Mouse (Mus musculus) liver, embryonic 11.5 days (tissue): ENCODE measurements around the gene Fosb. TPM values are rescaled to one million over a fixed set of nuclear protein-coding genes. Genes with fewer than 3 reads are reported as not detected.

Experiments used
- ATAC-seq: fragments of 200-750 bp; cut with Nextera tagmentation; replicated peaks from 2 replicates; pipeline ENCODE4 v1.8.0; 2017; ENCODE audit warnings: moderate number of reproducible peaks, mild to moderate bottlenecking, moderate TSS enrichment, moderate library complexity; ENCODE audit not compliant: low FRiP score
- DNase-seq: peaks from one replicate; pipeline ENCODE4 v3.0.0-alpha.2; 2017; ENCODE audit warnings: low spot score
- H3K27ac ChIP-seq: fragments of 300-500 bp; sonication (generic); 2 replicates; pipeline ENCODE4 v1.5.1; 2014; ENCODE audit warnings: mild to moderate bottlenecking, low read depth, low read length, control low read depth
- H3K27me3 ChIP-seq: fragments of 300-500 bp; sonication (generic); replicated peaks from 2 replicates; pipeline ENCODE4 v1.6.1; 2014; ENCODE audit warnings: low read length, mixed read lengths; ENCODE audit not compliant: control insufficient read depth, insufficient read depth
- H3K36me3 ChIP-seq: fragments of 300-500 bp; sonication (generic); 2 replicates; pipeline ENCODE4 v1.6.1; 2014; ENCODE audit warnings: mild to moderate bottlenecking, low read length, moderate library complexity, mixed read lengths; ENCODE audit not compliant: control insufficient read depth, insufficient read depth
- H3K4me1 ChIP-seq: fragments of 300-500 bp; sonication (generic); replicated peaks from 2 replicates; pipeline ENCODE4 v1.6.1; 2014; ENCODE audit warnings: low read length, mixed read lengths; ENCODE audit not compliant: control insufficient read depth, insufficient read depth
- H3K4me2 ChIP-seq: fragments of 300-500 bp; sonication (generic); 2 replicates; pipeline ENCODE4 v1.6.1; 2014; ENCODE audit warnings: mild to moderate bottlenecking, control low read depth, moderate library complexity
- H3K4me3 ChIP-seq: fragments of 300-500 bp; sonication (generic); 2 replicates; pipeline ENCODE4 v1.5.1; 2014; ENCODE audit warnings: low read depth, low read length, control low read depth
- H3K9ac ChIP-seq: fragments of 300-500 bp; sonication (generic); 2 replicates; pipeline ENCODE4 v1.6.1; 2014; ENCODE audit warnings: low read depth, low read length, control low read depth
- H3K9me3 ChIP-seq: fragments of 300-500 bp; sonication (generic); 2 replicates; pipeline ENCODE4 v1.6.1; 2016; ENCODE audit warnings: low read length, inconsistent platforms, mixed read lengths; ENCODE audit not compliant: control insufficient read depth
- WGBS: fragments of 180-500 bp; shearing (Covaris S2); extraction: QIAGEN DNeasy Blood & Tissue Kit; methylation state at CpG from one replicate; pipeline ENCODE4 v1.1.7; 2014; 5-methylcytosine and 5-hydroxymethylcytosine counted together
- polyA plus RNA-seq: library from polyadenylated mRNA; unstranded; fragments of >200 nt; fragmentation: Nextera tagmentation; extraction: Ambion mirVana; gene quantifications from 2 replicates; pipeline ENCODE4 v1.2.1, GENCODE M21; 2014

The Fosb gene
- polyA plus RNA-seq, 1 experiment from 2014 or later = 0.07 TPM

DNA sequence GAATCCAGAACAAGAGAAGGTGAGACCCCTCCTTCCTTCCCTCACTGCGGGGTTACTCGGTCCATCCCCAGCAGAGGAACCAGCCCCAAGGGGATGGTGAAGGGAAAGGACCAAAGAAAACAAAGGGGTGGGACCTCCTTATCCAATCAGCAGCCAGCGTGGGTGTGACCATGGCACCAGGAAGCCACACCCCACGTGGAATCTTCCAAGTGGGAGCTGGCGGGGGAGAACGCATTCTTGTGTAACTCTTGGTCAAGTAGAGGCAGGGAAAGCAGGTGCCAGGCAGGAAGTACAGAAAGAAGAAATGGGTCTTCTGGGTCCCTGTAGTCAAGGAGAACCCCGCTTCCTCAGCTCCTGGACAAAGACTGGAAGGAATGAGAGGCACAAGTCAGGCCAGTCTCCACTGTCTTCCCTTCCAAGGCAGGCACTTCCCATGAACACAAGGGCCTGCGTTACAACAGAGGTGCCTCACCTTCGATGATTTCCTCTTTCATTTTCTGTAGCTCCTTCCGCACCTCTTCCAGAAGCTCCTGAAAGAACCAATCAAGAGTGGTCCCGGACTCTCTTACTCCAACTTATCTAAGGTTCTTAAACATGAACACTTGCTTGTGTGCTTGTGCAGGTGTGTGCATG, 52.3 kb downstream of the Fosb start:
- peak; percentile 67 for DNase-seq
- H3K4me2 ChIP-seq = peak overlapping the region; percentile 43
- H3K9ac ChIP-seq = no peak overlapping the region
- peaks cover 37% of the 10 kb centered on the region for H3K36me3 ChIP-seq
- H3K27me3 ChIP-seq = no peaks in the 10 kb centered on the region
- no peaks in the 10 kb centered on the region for H3K9me3 ChIP-seq
- peak; percentile 91 for ATAC-seq
- H3K4me1 ChIP-seq = peaks cover 11% of the 10 kb centered on the region
- H3K27ac ChIP-seq = peak overlapping the region; percentile 46; the same call in 1 of the 2 replicates
- WGBS = 34% methylated on average over 11 of the region's 11 CpGs
- no peak overlapping the region for H3K4me3 ChIP-seq

DNA sequence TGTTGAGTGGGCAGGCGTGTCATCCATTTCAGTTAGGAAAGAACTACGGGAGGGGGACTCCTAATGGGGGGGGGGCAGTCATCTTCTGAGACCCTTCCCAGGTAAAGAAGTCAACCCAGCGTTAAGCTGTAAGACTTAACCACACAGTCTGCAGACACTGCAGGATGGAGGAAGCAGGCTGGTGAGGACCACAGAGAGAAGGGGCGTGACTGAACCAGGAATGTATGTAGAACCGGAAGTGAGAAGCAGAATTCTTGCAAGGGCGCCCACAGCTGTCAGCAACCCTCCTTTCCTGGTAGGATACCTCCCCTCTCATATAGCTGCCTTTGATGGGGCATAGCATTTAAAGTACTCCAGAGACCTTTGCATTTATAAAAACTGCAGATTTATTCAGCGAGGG, 53.3 kb downstream of the Fosb start:
- Histone ChIP-seq H3K9ac (no peak overlapping the region), H3K9me3 (no peaks in the 10 kb centered on the region), H3K27me3 (no peaks in the 10 kb centered on the region), H3K27ac (no peak overlapping the region), H3K4me3 (no peak overlapping the region), H3K36me3 (peaks cover 29% of the 10 kb centered on the region), H3K4me1 (peaks cover 11% of the 10 kb centered on the region), H3K4me2 (no peak overlapping the region)
- ATAC-seq (no peak), DNase-seq (no peak)
- 75% methylated on average over 7 of the region's 7 CpGs for WGBS

DNA sequence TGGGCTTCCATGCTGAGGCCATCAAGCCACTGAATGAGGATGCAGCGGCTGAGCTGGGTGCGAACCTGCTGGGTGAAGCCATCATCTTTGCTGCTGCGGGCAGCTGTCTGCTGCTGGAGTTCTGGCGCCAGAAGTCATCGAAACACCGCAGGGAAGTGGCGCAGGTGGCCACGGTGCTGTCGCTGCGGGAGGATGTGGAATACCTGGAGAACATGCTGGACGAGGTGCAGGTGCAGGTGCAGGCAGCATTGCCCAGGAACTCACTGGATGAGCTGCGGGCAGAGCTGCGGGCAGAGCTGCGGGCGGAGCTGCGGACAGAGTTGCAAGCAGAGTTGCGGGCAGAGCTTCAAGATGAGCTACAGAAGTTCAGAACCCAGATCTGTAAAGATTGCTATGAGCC, 54.5 kb downstream of the Fosb start:
- no peak overlapping the region for H3K4me2 ChIP-seq
- H3K4me3 ChIP-seq = no peak overlapping the region
- no peak for ATAC-seq
- WGBS = 86% methylated on average over 17 of the region's 17 CpGs
- H3K27me3 ChIP-seq = no peaks in the 10 kb centered on the region
- H3K36me3 ChIP-seq = peaks cover 25% of the 10 kb centered on the region
- H3K4me1 ChIP-seq = peaks cover 11% of the 10 kb centered on the region
- H3K27ac ChIP-seq = no peak overlapping the region
- H3K9me3 ChIP-seq = no peaks in the 10 kb centered on the region
- H3K9ac ChIP-seq = no peak overlapping the region
- no peak for DNase-seq

DNA sequence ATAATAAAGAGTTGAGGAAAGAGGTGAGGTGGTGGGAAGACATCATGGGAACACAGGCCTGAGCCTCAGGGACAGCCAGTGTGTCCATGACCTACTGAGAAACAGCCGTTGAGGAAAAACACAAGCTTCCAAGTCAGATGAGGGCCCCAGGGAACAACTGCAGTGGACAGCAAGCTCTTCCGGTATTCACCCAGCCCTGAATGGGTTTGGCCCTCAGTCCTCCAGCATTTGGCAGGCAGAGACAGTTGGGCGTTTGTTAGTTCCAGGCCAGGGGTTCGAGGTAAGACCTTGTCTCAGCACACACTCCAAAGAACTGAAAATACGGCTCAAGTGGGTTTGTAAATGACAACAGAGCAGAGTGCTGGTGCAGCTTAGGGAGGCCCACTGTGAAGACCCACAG, 56.4 kb downstream of the Fosb start:
- DNase-seq (no peak), ATAC-seq (no peak)
- H3K27me3 ChIP-seq = no peaks in the 10 kb centered on the region
- peaks cover 11% of the 10 kb centered on the region for H3K4me1 ChIP-seq
- H3K9me3 ChIP-seq = no peaks in the 10 kb centered on the region
- no peak overlapping the region for H3K4me3 ChIP-seq
- no peak overlapping the region; the same call in 1 of the 2 replicates for H3K27ac ChIP-seq
- H3K9ac ChIP-seq = no peak overlapping the region
- no peak overlapping the region for H3K4me2 ChIP-seq
- 67% methylated on average over 5 of the region's 5 CpGs for WGBS
- H3K36me3 ChIP-seq = peaks cover 15% of the 10 kb centered on the region; the same call in 1 of the 2 replicates

Other genes starting within 250 kb of the Fosb start
- gene Dmwd, start 233.8 kb downstream of the Fosb start, polyA plus RNA-seq = 10.2 and 12.8 TPM in 2 replicates
- 12.4 and 13.9 TPM in 2 replicates for gene Dmpk, start 226.2 kb downstream of the Fosb start, polyA plus RNA-seq
- gene Six5, start 215.5 kb downstream of the Fosb start, polyA plus RNA-seq = 3.7 and 4.3 TPM in 2 replicates
- 1.2 and 1.9 TPM in 2 replicates for gene Gm4969, start 191.7 kb downstream of the Fosb start, polyA plus RNA-seq
- gene Fbxo46, start 190.2 kb downstream of the Fosb start, polyA plus RNA-seq = 9.9 TPM in 2 replicates
- gene Qpctl, start 160.8 kb downstream of the Fosb start, polyA plus RNA-seq = 7.5 and 9.5 TPM in 2 replicates
- 140 and 158 TPM in 2 replicates for gene Snrpd2, start 160.3 kb downstream of the Fosb start, polyA plus RNA-seq
- gene Gipr, start 143.9 kb downstream of the Fosb start, polyA plus RNA-seq = 0.69 and 0.73 TPM in 2 replicates
- 2.7 and 3.8 TPM in 2 replicates for gene Eml2, start 133.6 kb downstream of the Fosb start, polyA plus RNA-seq
- gene Gpr4, start 97.5 kb downstream of the Fosb start, polyA plus RNA-seq = 1.4 and 1.9 TPM in 2 replicates
- gene Opa3, start 81.7 kb downstream of the Fosb start, polyA plus RNA-seq = 31.6 and 33.9 TPM in 2 replicates
- gene Vasp, start 38.2 kb downstream of the Fosb start, polyA plus RNA-seq = 85.9 and 87.5 TPM in 2 replicates
- not detected in 2 replicates for gene Ppm1n, start 30.0 kb downstream of the Fosb start, polyA plus RNA-seq
- 8.2 and 11.1 TPM in 2 replicates for gene Rtn2, start 27.4 kb downstream of the Fosb start, polyA plus RNA-seq
- gene Ercc1, start 34.7 kb upstream of the Fosb start, polyA plus RNA-seq = 46.4 and 46.8 TPM in 2 replicates
- gene Cd3eap, start 49.4 kb upstream of the Fosb start, polyA plus RNA-seq = 28.7 and 30.2 TPM in 2 replicates
- gene Ppp1r13l, start 49.7 kb upstream of the Fosb start, polyA plus RNA-seq = 3.9 and 4.2 TPM in 2 replicates
- 14.0 and 15.6 TPM in 2 replicates for gene Ercc2, start 72.0 kb upstream of the Fosb start, polyA plus RNA-seq
- 0.71 and 0.99 TPM in 2 replicates for gene Klc3, start 94.1 kb upstream of the Fosb start, polyA plus RNA-seq
- gene Ckm, start 94.7 kb upstream of the Fosb start, polyA plus RNA-seq = 0.34 and 0.40 TPM in 2 replicates
- gene Mark4, start 148.8 kb upstream of the Fosb start, polyA plus RNA-seq = 6.7 and 7.7 TPM in 2 replicates
- 4.3 and 5.6 TPM in 2 replicates for gene Exoc3l2, start 153.3 kb upstream of the Fosb start, polyA plus RNA-seq
- 2.0 and 2.1 TPM in 2 replicates for gene Bloc1s3, start 198.3 kb upstream of the Fosb start, polyA plus RNA-seq
- 97.4 and 108 TPM in 2 replicates for gene Trappc6a, start 198.3 kb upstream of the Fosb start, polyA plus RNA-seq
- gene Nkpd1, start 207.8 kb upstream of the Fosb start, polyA plus RNA-seq = not detected in 2 replicates